ENCODE assay signal across 10 mouse cellular contexts in genomic region chr15:25510060-25510492, GRCm38 (mm10).
DNase-seq lines count a peak whose midpoint lies in the region; ATAC-seq lines count a peak whose summit lies in the region.
"Had no signal": no experiment of that assay in that cellular context is flagged by ENCODE, and none has a peak within 500 bp of the region (broad histone marks: within the 10 kb centered on the region; RNA-seq: fewer than 3 reads in every experiment).

No protein-coding gene starts in this region.

- 44% methylated on average over 8 of the region's 8 CpGs for WGBS in liver, embryonic 11.5 days
- WGBS in embryonic facial prominence, embryonic 13.5 days, result 7% methylated on average over 8 of the region's 8 CpGs
- 23% methylated on average over 8 of the region's 8 CpGs for WGBS in limb, embryonic 12.5 days

- no peak for ATAC-seq in liver, embryonic 11.5 days (replicated peaks; ENCODE audit: low FRiP score)
- ATAC-seq in embryonic facial prominence, embryonic 13.5 days (ENCODE audit: insufficient number of reproducible peaks, insufficient read depth, low FRiP score, low TSS enrichment, low read depth), result peak; percentile 85; the same call in 1 of the 2 replicates
- peak; percentile 44; the same call in 1 of the 2 replicates for ATAC-seq in limb, embryonic 12.5 days (ENCODE audit: insufficient number of reproducible peaks, insufficient read depth, low FRiP score, low TSS enrichment, low read depth)

- no peaks in the 10 kb centered on the region for H3K36me3 ChIP-seq in liver, embryonic 11.5 days (ENCODE audit: control insufficient read depth, insufficient read depth, low read length)
- no peaks in the 10 kb centered on the region for H3K36me3 ChIP-seq in embryonic facial prominence, embryonic 13.5 days
- H3K36me3 ChIP-seq in limb, embryonic 12.5 days, result no peaks in the 10 kb centered on the region

- H3K27ac ChIP-seq in liver, embryonic 11.5 days (ENCODE audit: low read depth, low read length), result no peak overlapping the region
- 0 out of 2 replicates have a peak overlapping the region, but pooled peaks have one; percentile 7 for H3K27ac ChIP-seq in embryonic facial prominence, embryonic 13.5 days
- no peak overlapping the region for H3K27ac ChIP-seq in limb, embryonic 12.5 days

- no peak overlapping the region for H3K4me3 ChIP-seq in liver, embryonic 11.5 days (ENCODE audit: low read depth, low read length)
- H3K4me3 ChIP-seq in embryonic facial prominence, embryonic 13.5 days, result no peak overlapping the region
- no peak overlapping the region for H3K4me3 ChIP-seq in limb, embryonic 12.5 days (replicated peaks)
- H3K4me3 ChIP-seq: heart, adult 2 months had no signal

- no peaks in the 10 kb centered on the region for H3K27me3 ChIP-seq in liver, embryonic 11.5 days (replicated peaks; ENCODE audit: control insufficient read depth, insufficient read depth, low read length)
- no peaks in the 10 kb centered on the region; the same call in none of the 2 replicates for H3K27me3 ChIP-seq in embryonic facial prominence, embryonic 13.5 days
- no peaks in the 10 kb centered on the region; the same call in 1 of the 2 replicates for H3K27me3 ChIP-seq in limb, embryonic 12.5 days

- no peaks in the 10 kb centered on the region for H3K4me1 ChIP-seq in liver, embryonic 11.5 days (replicated peaks; ENCODE audit: control insufficient read depth, insufficient read depth, low read length)
- H3K4me1 ChIP-seq in embryonic facial prominence, embryonic 13.5 days, result peaks cover 18% of the 10 kb centered on the region
- H3K4me1 ChIP-seq in limb, embryonic 12.5 days (replicated peaks), result peaks cover 27% of the 10 kb centered on the region

- no peak overlapping the region for H3K4me2 ChIP-seq in liver, embryonic 11.5 days
- H3K4me2 ChIP-seq in embryonic facial prominence, embryonic 13.5 days, result peak overlapping the region; percentile 41
- H3K4me2 ChIP-seq in limb, embryonic 12.5 days, result no peak overlapping the region

- no peak overlapping the region for H3K9ac ChIP-seq in liver, embryonic 11.5 days (ENCODE audit: low read depth, low read length)
- no peak overlapping the region for H3K9ac ChIP-seq in embryonic facial prominence, embryonic 13.5 days
- no peak overlapping the region for H3K9ac ChIP-seq in limb, embryonic 12.5 days (replicated peaks)

- no peaks in the 10 kb centered on the region for H3K9me3 ChIP-seq in liver, embryonic 11.5 days (ENCODE audit: control insufficient read depth, low read length)
- no peaks in the 10 kb centered on the region for H3K9me3 ChIP-seq in embryonic facial prominence, embryonic 13.5 days
- H3K9me3 ChIP-seq in limb, embryonic 12.5 days, result no peaks in the 10 kb centered on the region

- peak; percentile 24 for DNase-seq in embryo, embryonic 10.5 days (ENCODE audit: low spot score)
- no peak for DNase-seq in embryo, embryonic 10 days (ENCODE audit: low spot score)
- peak; percentile 22 for DNase-seq in liver
- DNase-seq in liver, embryonic 11.5 days (ENCODE audit: low spot score), result no peak
- DNase-seq in adrenal gland, postnatal 25 days, result no peak
- DNase-seq in frontal cortex, postnatal 25 days (ENCODE audit: low spot score in 2 of 2), result no peak
- DNase-seq: right cerebral cortex, postnatal 25 days had no signal

Comparison
In these comparisons a context has a peak if more than half of its experiments do, and no peak if none do; other contexts are left out.
1. DNase-seq: peak in embryo, embryonic 10.5 days (single experiment) and liver (single experiment); none in embryo, embryonic 10 days (single experiment), liver, embryonic 11.5 days (single experiment), adrenal gland, postnatal 25 days (single experiment) and frontal cortex, postnatal 25 days (0 of 2).